Mouse (Mus musculus): Measurements from ENCODE around the gene Mtmr3. TPM values are rescaled to one million over a fixed set of nuclear protein-coding genes. Genes with fewer than 3 reads are reported as not detected.

Mtmr3 gene
- total RNA-seq (2021), result 10 to 100 TPM; 60.8 to 65.5 TPM
- long read RNA-seq, experiment 1, full-length matches to known transcripts, result 18 of 33 reads
- long read RNA-seq, experiment 1, partial matches to known transcripts, result 9 of 33 reads
- long read RNA-seq, experiment 1, other reads (novel, unspliced or antisense), result 6 of 33 reads
- long read RNA-seq, experiment 2, full-length matches to known transcripts, result 12 of 34 reads
- long read RNA-seq, experiment 2, partial matches to known transcripts, result 11 of 34 reads
- long read RNA-seq, experiment 2, other reads (novel, unspliced or antisense), result 11 of 34 reads

- DNase-seq (ENCODE audit: low spot score in 2 of 2), result peak; percentile 93 to 95
- intact Hi-C loops (cut with DNase I), result loop anchor here (5.0 kb wide), 1 partner anchor 42 kb away; the partner anchor contains the start of gene Ascc2
These were observed at the start of gene Mtmr3 for GRCm38 (mm10) chr11:4594608-4595500. TSS of gene Mtmr3 (minus strand) at chr11:4594863.

DNA sequence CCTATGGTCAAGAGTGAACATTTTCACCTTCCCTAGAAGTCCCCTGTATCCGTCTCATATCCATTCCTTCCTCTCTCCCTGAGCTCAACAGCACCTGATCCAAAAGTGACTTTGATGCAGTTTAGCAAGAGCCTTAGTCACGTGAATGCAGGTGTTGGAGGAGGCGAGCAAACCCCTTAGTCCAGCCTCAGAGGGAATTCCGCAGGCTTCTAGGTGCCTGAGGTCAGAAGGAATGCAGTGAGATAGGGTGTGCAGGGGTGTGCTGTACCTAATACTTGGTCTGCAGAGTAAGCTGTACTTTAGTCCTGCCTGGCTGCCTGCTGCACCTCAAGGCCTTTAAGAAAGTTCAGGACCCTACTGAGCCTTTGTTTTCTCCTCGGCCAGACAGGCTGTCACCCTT, 49.1 kb upstream of the Mtmr3 start:
- intact Hi-C loops (cut with DNase I), result no loop called here
- no peak for DNase-seq (ENCODE audit: low spot score in 2 of 2)

DNA sequence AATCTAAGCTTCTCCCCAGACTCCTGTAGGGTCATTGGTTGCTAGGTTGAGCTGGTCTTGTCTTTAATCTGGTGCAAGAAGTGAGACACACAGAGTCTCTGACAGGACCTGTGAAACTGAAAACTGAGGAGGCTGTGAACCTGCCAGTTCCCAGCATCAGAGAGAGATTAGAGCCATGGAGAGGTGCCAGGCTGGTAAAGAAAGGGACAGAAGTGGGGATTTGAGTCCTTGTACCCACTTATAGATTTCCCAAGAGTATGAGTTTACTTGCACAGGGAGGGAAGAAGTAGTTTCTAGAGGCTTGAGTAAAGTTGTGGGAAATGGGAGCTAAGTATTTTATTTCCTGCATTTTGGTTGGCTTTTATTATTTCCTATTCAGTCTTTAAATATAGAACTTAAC, 46.5 kb upstream of the Mtmr3 start:
- intact Hi-C loops (cut with DNase I), result no loop called here

GRCm38 (mm10) chr11:4638261-4638660, 43.6 kb upstream of the Mtmr3 start:
- intact Hi-C loops (cut with DNase I), result loop anchor here (5.0 kb wide), 1 partner anchor 46 kb away; the partner anchor contains the start of gene Mtmr3

More for the DNA sequence above, 46.5 kb upstream of the Mtmr3 start:
- DNase-seq (ENCODE audit: low spot score in 2 of 2), result no peak

GRCm38 (mm10) chr11:4637534-4638234, 43.0 kb upstream of the Mtmr3 start, which contains the start of gene Ascc2:
TSS of gene Ascc2 (plus strand) at chr11:4637747.
- DNase-seq (ENCODE audit: low spot score in 2 of 2), result peak; percentile 73 to 83
- intact Hi-C loops (cut with DNase I), result loop anchor here (5.0 kb wide), 1 partner anchor 45 kb away; the partner anchor contains the start of gene Mtmr3

More at GRCm38 (mm10) chr11:4638261-4638660, 43.6 kb upstream of the Mtmr3 start:
- no peak for DNase-seq (ENCODE audit: low spot score in 2 of 2)

GRCm38 (mm10) chr11:4636782-4637342, 42.2 kb upstream of the Mtmr3 start:
- intact Hi-C loops (cut with DNase I), result loop anchor here (5.0 kb wide), 1 partner anchor 45 kb away; the partner anchor contains the start of gene Mtmr3
- DNase-seq (ENCODE audit: low spot score in 2 of 2), result no peak

DNA sequence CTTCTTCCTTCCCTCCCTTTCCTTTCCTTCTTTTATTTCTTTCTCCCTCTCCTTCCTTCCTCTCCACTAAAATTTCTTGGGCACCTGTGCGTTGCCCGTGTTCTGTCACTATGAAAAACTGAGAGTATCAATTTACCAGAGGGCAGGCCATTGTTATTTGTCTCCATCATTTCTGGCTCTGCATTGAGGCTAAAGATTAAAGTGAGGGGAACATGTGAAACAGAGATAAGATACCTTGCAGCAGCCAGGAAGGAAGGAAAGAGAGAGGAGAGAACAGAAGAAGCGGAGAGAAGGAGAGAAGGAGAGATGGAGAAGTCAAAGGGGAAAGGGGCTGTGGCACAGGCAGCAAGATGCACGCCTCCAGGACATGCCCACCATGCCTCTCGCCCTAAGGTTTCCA, 39.7 kb upstream of the Mtmr3 start:
- intact Hi-C loops (cut with DNase I), result no loop called here
- no peak for DNase-seq (ENCODE audit: low spot score in 2 of 2)

- intact Hi-C loops (cut with DNase I), result no loop called here
- no peak for DNase-seq (ENCODE audit: low spot score in 2 of 2)
These were observed 38.8 kb upstream of the Mtmr3 start for GRCm38 (mm10) chr11:4633420-4633819.

- intact Hi-C loops (cut with DNase I), result no loop called here
- DNase-seq (ENCODE audit: low spot score in 2 of 2), result no peak
These were observed 35.2 kb upstream of the Mtmr3 start for GRCm38 (mm10) chr11:4629861-4630280.

DNA sequence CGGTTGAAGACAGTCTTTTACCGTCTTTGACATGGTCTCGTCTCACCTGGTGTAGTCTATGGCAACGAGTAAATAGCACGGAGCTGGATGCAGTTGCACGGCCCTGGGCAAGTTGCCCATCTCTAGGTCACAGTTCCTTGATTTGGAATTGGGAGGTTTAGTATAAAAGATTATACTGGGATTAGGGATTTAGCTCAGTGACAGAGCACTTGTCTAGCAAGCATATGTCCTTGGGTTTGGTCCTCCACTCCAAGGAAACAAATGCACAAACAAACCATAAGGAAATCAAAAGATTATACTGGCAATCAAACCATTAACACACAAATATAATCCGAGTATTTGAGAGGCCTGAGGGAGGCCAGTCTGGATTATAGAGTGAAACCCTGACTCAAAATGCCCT, 33.0 kb upstream of the Mtmr3 start:
- DNase-seq (ENCODE audit: low spot score in 2 of 2), result no peak
- intact Hi-C loops (cut with DNase I), result no loop called here

GRCm38 (mm10) chr11:4625931-4626330, 31.3 kb upstream of the Mtmr3 start:
- no peak for DNase-seq (ENCODE audit: low spot score in 2 of 2)
- intact Hi-C loops (cut with DNase I), result no loop called here

GRCm38 (mm10) chr11:4622997-4623396, 28.3 kb upstream of the Mtmr3 start:
- DNase-seq (ENCODE audit: low spot score in 2 of 2), result no peak
- intact Hi-C loops (cut with DNase I), result no loop called here

DNA sequence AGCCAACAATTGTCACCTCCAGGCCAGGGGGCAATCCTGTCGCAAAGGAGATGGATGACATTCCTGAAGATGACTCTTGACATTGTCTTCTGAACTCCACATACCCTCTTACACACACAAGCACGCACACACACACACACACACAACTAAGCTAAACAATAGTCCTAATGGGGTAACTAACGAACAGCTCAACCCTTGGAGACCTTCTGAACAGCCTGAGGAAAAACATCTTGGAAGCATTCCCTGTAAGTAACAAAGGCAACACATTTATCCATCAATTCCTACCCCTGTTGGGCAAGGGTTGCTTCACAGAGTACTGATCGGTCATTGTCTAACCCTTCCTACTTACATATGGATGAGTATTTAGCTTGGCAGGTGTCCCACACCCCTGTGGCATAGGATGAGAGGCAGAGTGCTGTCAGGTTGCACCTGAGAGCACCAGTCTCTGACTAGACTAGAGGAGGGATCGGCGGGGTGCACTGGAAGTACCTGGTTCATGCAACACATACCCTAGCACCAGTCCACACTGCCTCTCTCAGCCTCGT, 27.9 kb upstream of the Mtmr3 start:
- intact Hi-C loops (cut with DNase I), result no loop called here

DNA sequence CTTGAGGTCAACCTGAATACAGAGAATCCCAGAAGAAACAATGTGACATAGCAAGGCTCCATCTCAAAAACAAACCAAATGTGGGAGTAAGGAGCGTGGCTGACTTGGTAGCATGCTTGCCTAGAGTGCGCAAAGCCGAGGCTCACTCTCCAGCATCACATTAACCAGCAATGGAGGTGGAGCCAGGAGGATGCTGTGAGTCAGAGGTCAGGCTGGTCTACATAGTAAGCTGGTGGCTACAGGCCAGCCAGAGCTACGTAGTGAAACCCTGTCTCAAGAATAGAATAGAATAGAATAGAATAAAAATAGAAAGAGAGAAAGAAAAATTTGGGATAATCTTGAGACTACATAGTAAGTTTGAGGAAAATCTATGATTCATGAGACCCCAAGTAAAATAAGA, 27.2 kb upstream of the Mtmr3 start:
- intact Hi-C loops (cut with DNase I), result no loop called here

More for the DNA sequence above, 27.9 kb upstream of the Mtmr3 start:
- no peak for DNase-seq (ENCODE audit: low spot score in 2 of 2)

GRCm38 (mm10) chr11:4620501-4621108, 25.9 kb upstream of the Mtmr3 start:
- intact Hi-C loops (cut with DNase I), result no loop called here
- DNase-seq (ENCODE audit: low spot score in 2 of 2), result peak in 1 of 2 experiments; percentile 9

More for the DNA sequence above, 27.2 kb upstream of the Mtmr3 start:
- DNase-seq (ENCODE audit: low spot score in 2 of 2), result no peak

DNA sequence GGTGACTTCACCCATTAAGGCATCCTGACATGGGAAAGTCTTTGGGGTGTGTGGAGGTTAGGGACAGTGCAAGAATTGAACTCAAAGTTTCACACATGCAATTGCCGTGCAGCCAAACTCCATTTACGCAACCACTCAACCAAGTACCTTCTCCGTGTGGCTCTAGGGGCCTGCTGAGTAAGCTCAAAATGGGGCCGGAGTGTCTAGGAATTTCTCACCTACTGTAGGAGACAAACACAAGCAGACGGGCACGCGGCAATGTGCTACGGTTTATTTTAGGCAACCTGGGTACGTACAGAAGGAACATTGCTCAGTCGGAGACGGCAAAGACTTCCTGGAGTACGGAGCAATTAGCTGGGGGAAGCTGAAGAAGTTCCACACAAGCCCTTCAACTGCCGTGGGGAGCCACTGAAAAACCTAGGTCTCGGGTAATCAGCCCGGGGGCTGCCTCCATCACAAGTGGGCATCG, 25.4 kb upstream of the Mtmr3 start, which contains the start of gene Gm11032:
Gene Gm11032, plus strand, starts transcription at position 51 of the 469 bp plus-strand sequence.
- intact Hi-C loops (cut with DNase I), result no loop called here
- DNase-seq (ENCODE audit: low spot score in 2 of 2), result peak; percentile 51 to 64

DNA sequence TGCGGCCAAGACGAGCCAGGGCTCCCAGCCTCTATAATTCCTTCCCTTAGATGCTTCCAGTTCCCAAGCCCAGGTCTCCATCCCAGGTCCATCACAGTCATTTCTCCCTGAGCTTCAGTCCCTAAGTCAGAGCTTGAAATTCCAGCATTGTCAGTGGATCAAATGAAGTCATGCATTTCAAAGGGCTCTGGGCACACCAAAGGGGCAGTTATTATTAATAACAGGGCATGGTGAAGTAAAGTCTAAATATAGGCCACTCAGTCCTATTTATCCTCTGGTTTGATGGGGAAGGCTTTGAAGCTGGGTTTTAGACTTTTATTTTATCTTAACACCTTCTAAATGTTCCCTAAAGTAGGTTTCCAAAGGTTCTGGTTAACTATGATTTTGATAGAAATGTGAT, 17.2 kb upstream of the Mtmr3 start:
- intact Hi-C loops (cut with DNase I), result no loop called here
- DNase-seq (ENCODE audit: low spot score in 2 of 2), result no peak

- intact Hi-C loops (cut with DNase I), result no loop called here
- no peak for DNase-seq (ENCODE audit: low spot score in 2 of 2)
These were observed 11.9 kb upstream of the Mtmr3 start for GRCm38 (mm10) chr11:4606541-4606940.

Measured in left cerebral cortex, postnatal 14 days (tissue).